Mouse (Mus musculus): Measurements from ENCODE around the gene Nlrp10.

Gene Nlrp10

DNA sequence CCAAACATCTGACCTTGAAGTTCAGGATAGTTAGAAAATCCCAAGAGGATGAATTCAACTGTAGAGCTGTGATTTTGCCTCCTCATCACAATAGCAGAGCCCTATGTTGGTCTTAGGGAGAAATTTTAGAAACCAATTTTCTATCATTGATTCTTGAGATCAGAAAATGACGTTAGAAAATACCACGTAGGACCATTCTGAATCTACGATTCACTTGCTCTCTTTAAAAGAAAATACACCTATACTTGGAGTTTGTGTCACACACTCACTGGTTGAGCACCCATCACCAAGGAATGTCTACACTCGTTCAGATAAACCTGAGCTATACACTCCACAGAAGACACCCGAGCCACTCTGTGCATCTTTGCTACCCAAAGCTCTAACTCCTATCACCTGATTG lies 35.7 kb downstream of the Nlrp10 start, which contains the start of gene Olfr519:
Olfr519 (minus strand) TSS at position 101 of the 400 bp plus-strand sequence.
- DNase-seq (ENCODE audit: low spot score in 2 of 2): no peak

DNA sequence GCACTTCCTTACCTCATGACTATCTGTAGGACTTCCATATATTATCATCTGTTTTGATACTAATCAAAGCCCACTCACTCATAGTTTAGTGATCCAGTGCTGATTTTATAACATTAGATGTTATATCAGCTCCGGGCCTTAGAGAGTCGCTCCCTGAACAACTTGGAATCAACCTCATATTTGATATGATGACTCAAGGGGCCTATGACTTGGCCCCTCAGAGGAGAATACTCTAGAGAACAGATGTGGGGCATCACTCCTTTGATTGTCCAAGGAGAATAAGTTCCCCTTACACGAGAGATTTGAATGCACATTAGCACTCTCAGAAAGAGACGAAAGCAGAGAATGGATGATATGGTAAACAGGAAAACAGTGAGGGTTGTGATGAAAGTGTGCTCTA lies 45.1 kb downstream of the Nlrp10 start, which contains the start of gene Olfr518:
Olfr518 (minus strand) TSS at position 101 of the 400 bp plus-strand sequence.
- DNase-seq (ENCODE audit: low spot score in 2 of 2): no peak

DNA sequence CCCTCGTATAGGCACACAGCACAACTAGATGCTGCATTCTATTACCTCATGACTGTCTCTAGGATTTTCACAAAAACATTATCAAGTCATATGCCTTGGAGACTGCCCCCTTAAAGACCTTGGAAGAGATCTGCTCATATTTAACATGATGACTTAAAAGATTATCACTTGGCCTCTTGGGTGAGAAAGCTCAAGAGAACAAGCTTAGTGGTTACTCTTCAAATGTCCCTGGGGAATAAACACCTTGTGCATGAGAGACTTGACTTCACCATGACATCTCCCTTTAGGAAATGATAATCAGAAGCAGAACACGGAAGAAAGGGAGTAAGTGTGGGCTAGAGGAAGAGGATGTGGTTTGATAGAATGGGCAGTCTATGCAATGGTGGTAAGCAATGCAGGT lies 57.7 kb downstream of the Nlrp10 start, which contains the start of gene Olfr517:
Olfr517 (minus strand) TSS at position 101 of the 400 bp plus-strand sequence.
- DNase-seq (ENCODE audit: low spot score in 2 of 2): no peak

All from right cerebral cortex, postnatal 36 days (tissue).